Mouse (Mus musculus) urinary bladder, adult 18-20 months (tissue): ENCODE results near the gene Tns3.

Experiments
- DNase-seq, 2 experiments: peaks; one replicate each; pipeline ENCODE4 v3.0.0; 2022; ENCODE audit warnings: low spot score in 2 of 2, mixed read lengths in 2 of 2

Gene Tns3

DNA sequence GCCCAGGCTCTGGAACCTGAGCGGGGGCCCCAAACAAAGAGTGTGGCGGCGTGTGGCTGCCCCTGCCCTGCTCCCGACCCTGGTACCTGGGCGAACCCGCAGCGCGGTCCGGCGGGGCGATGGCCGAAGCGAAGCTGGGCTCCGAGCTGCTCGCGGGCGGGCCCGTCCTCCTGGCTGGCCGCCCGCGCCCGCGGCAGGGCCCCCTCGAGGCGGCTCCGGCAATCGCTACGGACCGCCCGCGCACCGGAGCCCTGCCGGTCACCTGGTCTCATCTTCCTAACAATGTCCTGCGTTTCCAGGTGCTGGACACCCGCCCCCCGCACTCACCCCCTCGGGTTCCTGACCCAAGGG is at the start of gene Tns3:
Gene Tns3, minus strand, starts transcription at position 143 of the 351 bp plus-strand sequence.
- peak in 1 of 2 experiments; percentile 54 for DNase-seq

DNA sequence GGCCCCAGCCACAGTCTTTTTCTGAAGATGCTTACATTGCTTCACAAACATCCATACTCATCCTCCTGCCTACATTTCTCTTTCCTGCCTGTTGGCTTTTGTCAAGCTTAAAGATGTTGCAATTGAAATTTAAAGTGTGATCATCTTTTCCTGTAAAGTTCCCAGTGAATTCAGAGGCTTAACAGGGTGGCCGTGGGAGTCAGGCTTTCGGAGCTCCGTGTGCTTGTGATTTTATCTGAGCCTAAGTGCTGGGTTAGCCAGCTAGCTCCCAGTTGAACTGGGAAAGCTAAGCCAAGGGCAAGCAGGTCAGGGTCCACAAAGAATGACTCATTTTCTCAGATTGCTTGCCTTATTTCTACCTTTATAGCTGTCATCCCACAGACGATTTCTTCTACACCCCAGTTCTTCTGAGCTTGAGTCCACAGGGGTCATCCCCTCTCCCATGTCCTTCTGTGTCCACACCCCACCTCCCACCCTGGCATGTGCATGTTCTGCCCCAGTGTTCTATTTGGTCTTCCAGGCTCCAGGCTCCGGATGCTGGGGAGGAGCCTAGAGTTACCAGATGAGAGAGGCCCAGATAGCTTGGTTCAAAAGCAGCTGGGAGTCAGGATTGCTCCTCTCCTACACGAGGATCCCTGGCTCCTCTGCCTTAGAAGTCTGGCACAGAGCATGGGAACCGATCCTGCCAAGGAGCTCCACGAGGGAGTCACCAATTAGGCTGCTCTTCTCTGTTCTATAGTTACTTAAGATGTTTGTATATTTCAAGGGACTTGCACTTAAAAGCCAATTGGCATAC is 42.1 kb upstream of the Tns3 start:
- no peak for DNase-seq

DNA sequence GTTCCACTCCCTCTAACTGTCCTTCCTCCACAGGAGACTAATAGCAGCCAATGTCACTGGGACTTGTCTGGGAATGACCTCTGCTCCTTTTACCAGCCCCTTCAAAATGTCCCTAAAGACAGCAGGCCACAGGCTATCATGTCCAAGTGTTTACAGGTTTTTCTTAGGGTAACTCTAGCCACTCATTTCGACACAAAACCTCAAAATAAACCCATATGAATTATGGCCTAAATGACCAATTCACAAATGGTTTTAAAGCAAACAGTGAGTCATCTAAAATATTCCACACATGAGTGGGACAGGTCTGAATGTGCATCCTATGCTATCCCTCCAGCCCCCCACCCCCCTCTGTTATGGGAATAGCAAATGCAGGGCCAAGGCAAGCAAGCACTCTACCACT is 40.8 kb upstream of the Tns3 start:
- no peak for DNase-seq

DNA sequence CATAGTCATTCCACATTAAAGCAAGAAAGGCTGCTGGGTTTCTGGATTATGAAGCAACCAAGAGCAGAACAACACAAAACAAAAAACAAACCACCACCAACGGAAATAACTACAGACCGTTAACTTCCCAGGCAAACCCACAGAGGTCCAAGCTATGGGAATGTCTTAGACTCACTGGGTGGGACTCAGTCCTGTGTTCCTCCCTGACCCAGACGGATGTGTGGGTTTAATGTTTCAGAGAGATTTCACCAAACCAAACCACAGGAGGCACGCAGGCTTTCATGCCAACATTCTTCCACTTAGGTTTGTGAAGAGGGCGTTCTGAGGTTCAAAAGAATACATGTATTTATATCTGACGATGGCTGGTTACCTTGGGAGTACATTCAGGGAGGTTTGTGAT is 39.5 kb upstream of the Tns3 start:
- no peak for DNase-seq

DNA sequence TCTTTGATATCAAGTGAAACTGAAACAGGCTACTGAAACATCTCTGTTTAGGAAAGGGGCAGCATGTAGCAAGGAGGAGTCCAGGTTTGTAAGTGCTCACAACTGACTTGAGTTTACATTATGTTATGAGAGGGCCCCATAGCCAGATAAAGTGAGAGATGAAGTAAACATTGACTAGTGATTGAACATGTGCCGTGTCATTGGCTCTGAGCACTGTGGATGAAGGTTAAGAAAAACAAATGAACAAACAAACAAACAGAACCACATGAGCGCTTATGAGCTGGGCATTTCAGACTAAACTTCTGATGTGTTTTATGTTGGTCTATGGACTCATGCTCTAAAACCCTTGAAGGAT is 38.2 kb upstream of the Tns3 start:
- DNase-seq = no peak

DNA sequence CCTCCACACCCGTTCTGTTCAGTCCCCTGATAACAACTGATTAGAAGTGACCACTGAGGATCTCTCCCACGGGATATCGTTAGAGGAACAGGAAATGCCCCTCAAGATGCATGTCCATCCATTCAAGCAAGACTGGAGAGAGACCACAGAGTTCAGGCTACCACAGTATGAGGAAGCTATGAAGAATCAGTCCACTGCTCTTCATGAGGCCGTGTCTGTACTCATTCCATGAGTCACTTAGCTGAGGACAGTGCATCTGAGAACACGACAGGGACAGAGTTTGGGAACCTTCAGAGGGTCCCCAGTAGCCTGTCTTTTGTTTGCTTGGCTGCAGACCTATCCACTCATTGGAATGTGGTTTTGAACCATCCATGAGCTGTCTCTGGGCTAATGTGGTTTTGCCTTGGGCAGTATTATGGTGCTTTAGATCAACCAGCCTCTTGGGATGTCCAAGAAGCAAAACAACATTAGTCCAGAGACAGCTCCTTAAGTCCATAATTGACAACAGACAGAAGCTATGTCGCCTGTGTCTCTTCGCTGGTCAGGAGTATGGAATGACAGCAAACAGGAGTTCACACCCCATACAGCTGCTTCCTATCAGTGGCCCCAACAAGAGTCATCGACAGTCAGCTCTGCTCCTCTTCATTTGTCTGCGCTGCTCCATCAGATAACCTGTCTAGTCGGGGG is 37.7 kb upstream of the Tns3 start:
- no peak for DNase-seq

DNA sequence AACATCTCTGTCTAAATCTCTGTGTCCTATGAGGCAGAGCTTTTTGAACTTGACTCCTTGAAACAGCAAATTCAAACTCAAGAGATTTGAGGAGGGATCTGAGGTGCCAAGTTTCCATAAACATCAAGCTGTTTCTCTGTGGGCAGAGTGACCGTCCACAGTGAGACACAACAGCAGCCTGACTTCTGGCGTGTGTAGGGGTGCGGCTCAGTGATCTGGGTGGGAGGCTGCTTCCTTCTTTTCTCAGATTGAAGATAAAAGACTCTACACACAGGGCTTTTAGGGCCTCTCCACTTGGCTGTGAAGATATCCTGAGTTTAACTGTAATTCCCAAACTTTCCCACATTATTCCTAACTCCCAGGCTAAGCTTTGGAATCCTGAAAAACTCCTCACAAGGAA is 37.1 kb upstream of the Tns3 start:
- DNase-seq = no peak

DNA sequence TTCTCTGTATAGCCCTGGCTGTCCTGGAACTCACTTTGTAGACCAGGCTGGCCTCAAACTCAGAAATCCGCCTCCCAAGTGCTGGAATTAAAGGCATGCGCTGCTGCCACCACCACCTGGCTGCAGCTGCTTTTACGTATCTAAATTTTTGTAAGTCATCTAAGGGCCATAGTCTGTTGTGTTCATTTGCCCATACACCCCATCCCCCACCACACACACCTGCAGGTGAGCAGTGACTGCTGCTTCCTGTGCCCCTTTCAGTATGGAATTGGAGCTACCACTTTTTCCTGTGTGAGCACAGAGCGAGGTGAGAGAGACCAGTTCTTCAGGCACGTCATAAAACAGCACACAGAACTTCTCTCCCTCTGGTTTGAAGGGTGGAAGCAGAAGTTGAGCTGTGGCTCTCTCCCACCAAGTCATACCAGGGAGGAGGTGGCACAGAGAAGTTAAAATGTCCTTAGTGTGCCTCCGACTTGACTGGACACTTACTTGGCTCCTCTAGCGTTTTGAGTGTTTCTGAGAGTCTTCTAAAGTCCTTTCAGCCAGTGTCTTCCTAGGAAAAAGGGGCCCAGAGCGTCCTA is 36.4 kb upstream of the Tns3 start:
- no peak for DNase-seq

DNA sequence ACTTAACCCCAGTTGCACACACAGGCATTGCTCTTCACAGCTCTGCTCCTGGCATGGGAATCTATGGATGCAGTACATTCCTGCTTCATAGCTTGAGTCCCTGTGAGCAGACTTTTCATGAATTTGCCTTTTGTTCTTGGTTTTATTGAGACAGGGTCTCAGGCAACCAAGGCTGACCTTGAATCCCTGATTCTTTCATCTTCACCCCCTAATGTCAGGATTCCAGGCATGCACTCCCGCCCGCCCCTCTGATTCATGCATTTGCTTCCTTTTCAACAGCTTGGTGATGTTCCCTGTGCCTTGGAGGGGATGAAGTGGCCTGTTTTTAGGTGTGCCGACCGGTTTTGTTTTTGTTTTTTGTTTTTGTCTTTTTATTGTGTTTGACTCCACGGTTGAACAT is 35.4 kb upstream of the Tns3 start:
- no peak for DNase-seq

DNA sequence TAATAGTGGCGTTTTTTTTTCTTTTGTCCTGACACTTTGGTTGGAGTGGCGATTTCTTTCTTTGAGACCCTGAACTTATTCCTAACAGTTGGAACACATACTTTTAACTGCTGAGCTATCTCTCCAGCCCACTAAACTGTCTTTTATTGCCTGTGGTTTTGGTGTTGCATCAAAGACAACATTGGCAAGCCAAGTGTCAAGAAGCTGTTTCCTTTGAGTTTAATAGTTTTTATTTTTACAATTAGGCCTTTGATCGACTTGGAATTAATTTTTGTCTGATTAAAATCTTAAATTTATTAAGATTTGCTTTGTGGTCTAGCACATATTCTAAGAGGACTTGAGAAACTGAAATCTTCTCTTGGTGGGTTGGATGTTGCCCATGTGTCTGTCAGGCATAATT is 33.3 kb upstream of the Tns3 start:
- no peak for DNase-seq

DNA sequence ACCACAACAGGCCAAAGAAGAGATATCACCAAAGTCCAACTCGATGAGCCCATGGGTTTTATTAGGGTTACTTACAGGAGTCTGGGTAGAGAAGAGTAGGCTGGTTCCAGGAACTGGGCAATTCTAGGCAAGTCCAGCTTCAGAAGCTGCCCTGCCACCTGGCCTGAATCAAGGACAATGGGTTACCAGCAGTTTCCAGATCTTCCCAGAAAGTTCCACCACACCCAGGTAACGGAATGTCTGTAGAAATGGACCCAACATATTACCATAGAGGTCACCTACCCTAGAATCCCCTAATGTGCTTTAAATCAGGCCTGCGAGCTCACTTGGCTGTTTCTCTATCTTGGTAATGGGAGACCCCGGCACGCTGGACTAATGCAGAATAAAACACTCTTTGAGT is 29.8 kb upstream of the Tns3 start:
- no peak for DNase-seq

DNA sequence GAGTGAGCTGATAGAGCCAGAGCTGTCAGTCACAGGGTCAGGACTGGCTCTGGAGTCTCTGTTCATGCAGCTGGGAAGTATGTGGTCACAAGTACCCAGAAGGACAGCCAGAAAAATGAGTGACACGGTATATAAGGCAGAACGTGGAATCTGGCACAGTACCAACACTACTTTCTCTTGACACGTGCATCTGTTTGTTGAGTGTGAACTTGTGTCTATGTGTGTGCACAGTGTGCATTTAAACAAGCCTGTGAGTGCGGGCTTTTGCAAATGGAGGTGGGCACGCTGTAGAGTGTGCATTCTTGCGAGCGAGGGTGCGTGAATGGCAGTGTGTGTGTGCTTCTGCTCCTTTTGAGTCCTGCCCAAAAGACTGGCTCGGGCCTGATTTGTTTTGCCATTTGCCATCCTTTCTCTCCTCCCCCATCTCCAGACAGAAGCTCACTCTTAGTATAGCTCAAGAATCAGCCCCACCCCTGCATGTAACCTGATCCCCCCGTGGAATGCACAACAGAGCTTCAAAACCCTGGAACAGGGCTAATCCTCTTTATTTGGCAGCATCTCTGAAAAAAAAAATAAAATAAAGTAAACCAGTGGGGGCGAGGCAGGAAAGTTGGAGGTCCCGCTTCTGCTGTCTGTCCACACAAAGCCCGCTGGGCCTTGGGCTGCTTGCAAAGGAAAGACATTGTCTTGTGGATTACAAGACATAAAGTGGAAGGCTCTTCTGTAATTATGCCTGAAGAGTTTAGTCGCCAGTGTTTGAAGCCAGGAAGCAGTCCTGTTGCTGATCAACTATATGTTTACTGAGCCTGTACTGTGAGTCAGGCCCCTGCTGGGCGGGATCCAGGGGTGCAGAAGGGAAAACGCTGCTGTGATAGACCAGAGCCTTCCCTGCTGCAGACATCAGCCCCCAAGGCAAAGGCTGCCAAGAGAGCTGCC is 28.5 kb upstream of the Tns3 start:
- DNase-seq = no peak

DNA sequence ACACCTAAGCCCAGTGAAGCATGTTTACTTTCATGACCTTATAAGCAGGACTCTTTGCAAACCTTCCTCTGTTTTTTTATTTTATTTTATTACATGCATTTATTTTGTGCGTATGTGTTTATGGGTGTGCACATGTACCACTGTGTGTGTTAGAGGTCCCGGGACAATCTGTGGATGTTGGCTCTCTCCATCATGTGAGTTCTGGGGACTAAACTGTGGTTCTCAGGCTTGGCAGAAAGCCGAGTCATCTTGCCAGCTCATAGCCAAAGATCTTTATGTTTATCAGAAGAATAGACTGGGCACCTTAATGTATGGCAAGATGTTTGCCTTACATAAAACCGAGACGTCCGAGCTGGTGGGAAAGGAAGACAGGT is 27.8 kb upstream of the Tns3 start:
- no peak for DNase-seq

DNA sequence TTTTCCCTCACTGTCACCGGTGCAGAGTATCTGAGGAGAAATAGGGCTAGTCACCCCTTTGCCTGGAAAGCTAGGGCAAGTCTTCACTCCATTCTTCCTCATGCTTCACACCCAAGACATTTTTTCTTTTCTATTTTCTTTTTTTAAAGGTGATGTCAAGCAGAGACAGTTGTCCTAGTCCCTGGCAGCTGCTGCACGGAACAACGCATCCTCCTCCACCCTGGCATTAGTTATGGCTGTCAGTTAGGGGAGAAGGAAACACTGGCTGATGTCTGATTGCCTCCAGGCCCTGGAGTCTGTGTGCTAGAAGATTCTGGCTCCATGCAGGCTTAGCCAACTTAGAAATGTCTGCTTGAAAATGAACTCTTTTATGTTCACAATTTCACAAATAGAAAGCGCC is 27.3 kb upstream of the Tns3 start:
- no peak for DNase-seq

DNA sequence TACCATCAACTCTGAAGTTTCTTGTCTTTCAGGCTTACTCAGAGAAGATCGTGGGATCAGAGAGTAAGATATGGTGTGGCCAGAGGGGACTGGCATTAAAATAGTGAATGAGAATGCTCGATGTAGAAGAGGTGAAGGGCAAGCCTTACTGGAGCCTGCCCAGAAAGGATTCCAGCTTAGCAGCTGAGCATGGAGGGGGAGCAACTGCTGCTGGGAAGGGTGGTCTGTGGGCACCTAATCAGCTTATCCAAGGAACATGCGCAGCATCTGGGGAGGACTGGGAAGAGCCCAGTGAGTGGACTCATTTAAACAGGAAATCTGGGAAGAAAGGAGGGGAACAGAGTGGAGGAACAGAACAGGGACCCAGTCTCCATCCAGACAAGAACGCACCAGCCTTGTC is 26.3 kb upstream of the Tns3 start:
- no peak for DNase-seq

DNA sequence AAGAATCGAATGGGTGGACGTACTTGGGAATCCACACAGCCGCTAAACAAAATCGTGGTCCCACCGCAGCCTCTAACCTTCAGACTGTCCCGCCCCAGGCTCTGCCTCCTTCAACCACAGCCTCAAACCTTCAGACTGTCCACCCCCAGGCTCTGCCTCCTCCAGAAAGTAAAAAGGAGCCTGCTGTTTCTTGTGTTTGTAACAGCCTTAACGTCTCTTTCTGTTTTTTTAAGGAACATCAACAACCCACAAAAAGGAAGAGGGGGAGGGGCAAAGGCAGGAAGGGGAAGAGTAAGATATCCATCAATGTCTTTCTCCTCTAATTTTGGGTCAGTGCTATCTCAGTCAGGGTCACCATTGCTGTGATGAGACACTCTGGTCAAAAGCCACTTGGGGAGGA is 25.2 kb upstream of the Tns3 start:
- no peak for DNase-seq

DNA sequence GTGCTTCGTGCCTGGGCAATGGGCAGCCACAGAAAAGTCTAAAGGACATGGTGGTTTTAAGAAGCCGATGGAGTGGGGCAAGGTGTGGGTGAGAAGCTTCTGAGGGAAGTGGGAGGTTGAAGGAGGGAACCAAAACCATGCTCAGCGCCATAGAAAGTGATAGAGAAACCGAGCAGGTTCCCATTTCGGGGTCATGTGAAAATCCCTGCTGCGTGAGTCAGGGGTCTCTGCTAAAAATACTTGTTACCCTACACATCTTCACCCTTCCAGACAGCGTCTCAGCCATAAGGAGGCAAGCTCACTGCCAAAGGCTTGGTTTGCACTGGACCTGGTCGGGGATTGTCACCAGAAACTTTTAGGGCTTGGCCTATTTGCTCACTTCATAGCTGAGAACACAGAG is 24.6 kb upstream of the Tns3 start:
- no peak for DNase-seq

DNA sequence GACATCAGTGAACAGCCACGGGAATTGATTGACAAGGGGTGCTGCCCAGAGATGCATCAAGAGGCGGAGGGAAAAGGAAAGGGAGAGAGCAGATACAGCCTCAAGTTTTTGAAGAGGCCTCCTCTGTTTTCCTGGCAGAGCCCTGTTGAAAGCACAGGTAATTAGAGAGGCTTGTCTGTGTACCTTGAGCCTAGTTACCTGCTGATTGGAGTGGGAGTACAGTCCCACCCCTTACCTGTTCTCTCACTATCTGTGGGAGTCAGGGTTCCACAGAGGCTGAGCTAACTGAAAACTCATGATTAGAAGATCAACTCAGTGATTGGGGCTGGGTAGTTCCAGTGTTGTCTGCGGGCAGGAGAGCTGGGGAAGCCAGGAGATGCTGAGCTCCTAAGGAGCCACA is 22.2 kb upstream of the Tns3 start:
- no peak for DNase-seq

DNA sequence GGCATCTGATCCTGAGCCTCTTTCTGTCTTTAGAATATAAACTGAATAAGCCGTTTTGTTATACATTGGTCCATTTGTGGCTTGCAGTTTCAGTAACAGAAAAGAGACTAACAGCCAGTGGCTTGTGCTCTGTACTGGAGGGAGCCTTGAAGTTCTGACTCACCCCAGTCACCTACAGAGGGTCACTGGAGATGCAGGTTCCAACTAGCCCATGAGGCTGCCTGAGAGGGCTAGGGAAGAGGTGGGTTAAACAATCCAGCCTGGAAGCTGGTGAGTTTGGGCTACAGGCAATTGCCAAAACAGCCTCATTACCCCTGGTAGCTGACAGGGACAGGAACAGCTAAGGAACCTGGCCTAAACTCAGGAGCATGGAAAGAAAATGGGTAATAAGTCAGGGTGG is 21.7 kb upstream of the Tns3 start:
- peak in 1 of 2 experiments; percentile 18 for DNase-seq

DNA sequence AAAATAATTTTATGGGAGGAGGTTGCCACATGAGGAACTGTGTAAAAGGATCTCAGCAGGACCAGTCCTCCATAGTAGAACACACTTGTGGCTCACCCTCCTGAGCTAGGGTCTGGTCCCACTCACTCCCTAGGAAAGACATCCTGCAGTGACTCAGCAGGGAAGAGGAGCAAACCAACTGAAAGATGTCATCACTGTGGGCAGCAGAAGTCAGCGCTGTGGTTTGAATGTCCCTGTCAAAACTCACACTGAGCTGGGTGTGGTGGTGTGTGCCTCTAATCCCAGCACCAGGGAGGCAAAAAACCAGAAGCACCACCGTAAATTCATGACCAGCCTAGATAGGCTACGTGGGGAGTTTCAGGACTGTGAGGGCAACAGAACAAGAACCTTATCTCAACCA is 20.9 kb upstream of the Tns3 start:
- no peak for DNase-seq

DNA sequence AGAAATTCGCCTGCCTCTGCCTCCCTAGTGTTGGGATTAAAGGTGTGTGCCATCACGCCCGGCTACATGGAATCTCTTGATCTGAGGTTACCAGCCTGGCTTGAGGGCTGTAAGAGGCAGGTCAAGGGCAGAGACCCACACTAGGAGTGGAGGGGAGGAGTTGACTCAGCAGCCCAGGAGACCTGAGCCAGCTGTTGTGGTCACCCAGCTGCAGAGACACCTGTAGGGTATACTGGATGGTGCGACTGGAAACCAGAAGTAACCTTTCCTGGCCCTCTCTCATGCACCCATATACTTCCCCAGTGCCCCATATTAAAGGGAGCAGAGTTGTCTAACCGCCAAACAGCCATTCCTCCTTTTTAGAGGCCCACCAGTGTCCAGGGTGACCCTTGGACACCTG is 19.9 kb upstream of the Tns3 start:
- no peak for DNase-seq

DNA sequence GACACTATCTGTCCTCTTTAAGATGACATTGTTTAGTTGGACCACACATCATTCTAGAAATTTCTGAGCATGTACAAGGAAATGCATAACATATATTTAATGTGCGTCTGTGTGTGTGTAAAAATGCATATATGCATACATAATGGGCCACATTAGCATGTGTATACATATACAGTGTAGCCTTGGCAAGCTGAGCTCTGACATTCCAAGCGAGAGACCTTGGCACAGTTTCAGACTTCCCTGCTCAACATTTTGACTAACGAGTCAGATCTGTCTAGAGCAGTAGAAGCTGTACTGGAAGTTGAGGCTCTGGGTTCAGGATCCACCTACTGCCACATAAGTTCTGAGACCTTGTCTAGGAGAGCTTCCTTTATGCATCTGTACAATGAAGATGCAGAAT is 17.0 kb upstream of the Tns3 start:
- DNase-seq = no peak
